Mouse (Mus musculus) intestine, embryonic 16.5 days (tissue): ENCODE measurements around the gene Hoxd9. TPM values are rescaled to one million over a fixed set of nuclear protein-coding genes. Genes with fewer than 3 reads are reported as not detected.

Experiments
- ATAC-seq: fragments of 200-750 bp; cut with Nextera tagmentation; 2 replicates; pipeline ENCODE4 v1.8.0; 2017; ENCODE audit warnings: moderate TSS enrichment, moderate library complexity
- H3K27ac ChIP-seq: fragments of 300-500 bp; sonication (generic); 2 replicates; pipeline ENCODE4 v1.5.1; 2014; ENCODE audit warnings: mild to moderate bottlenecking, low read length
- H3K27me3 ChIP-seq: fragments of 300-500 bp; sonication (generic); replicated peaks from 2 replicates; pipeline ENCODE4 v1.6.1; 2014; ENCODE audit warnings: low read length, control low read depth, mixed read lengths; ENCODE audit not compliant: control insufficient read depth, insufficient read depth
- H3K36me3 ChIP-seq: fragments of 300-500 bp; sonication (generic); 2 replicates; pipeline ENCODE4 v1.6.1; 2014; ENCODE audit warnings: low read length, control low read depth; ENCODE audit not compliant: control insufficient read depth, insufficient read depth
- H3K4me1 ChIP-seq: fragments of 300-500 bp; sonication (generic); 2 replicates; pipeline ENCODE4 v1.6.1; 2014; ENCODE audit warnings: low read length, control low read depth, mixed read lengths; ENCODE audit not compliant: control insufficient read depth, insufficient read depth
- H3K4me2 ChIP-seq: fragments of 300-500 bp; sonication (generic); 2 replicates; pipeline ENCODE4 v1.6.1; 2014; ENCODE audit warnings: low read depth, low read length, control low read depth
- H3K4me3 ChIP-seq: fragments of 300-500 bp; sonication (generic); 2 replicates; pipeline ENCODE4 v1.5.1; 2014; ENCODE audit warnings: mild to moderate bottlenecking, low read length
- H3K9ac ChIP-seq: fragments of 300-500 bp; sonication (generic); 2 replicates; pipeline ENCODE4 v1.6.1; 2014; ENCODE audit warnings: low read depth, low read length
- H3K9me3 ChIP-seq: fragments of 300-500 bp; sonication (generic); 2 replicates; pipeline ENCODE4 v1.6.1; 2016; ENCODE audit warnings: low read length, control low read depth; ENCODE audit not compliant: control insufficient read depth
- WGBS: fragments of 180-500 bp; shearing (Covaris S2); extraction: QIAGEN DNeasy Blood & Tissue Kit; methylation state at CpG from one replicate; pipeline ENCODE4 v1.1.7; 2014; 5-methylcytosine and 5-hydroxymethylcytosine counted together
- polyA plus RNA-seq: library from polyadenylated mRNA; unstranded; fragments of >200 nt; fragmentation: Nextera tagmentation; extraction: Ambion mirVana; gene quantifications from 2 replicates; pipeline ENCODE4 v1.2.1, GENCODE M21; 2015

Hoxd9 gene
- polyA plus RNA-seq, 1 experiment from 2014 or later: 2.5 TPM

GRCm38 (mm10) chr2:74715504-74716241, 18.1 kb downstream of the Hoxd9 start:
- Histone ChIP-seq H3K27ac (no peak overlapping the region), H3K9ac (no peak overlapping the region), H3K9me3 (no peaks in the 10 kb centered on the region), H3K27me3 (peaks cover 28% of the 10 kb centered on the region), H3K4me3 (peak overlapping the region; percentile 29), H3K36me3 (no peaks in the 10 kb centered on the region), H3K4me2 (peak overlapping the region; percentile 56), H3K4me1 (peaks cover 7% of the 10 kb centered on the region; the same call in 1 of the 2 replicates)
- peak; percentile 66 for ATAC-seq
- 3% methylated on average over 26 of the region's 26 CpGs for WGBS

- ATAC-seq: no peak
- H3K4me3 ChIP-seq: no peak overlapping the region
- WGBS: 26% methylated on average over 2 of the region's 2 CpGs
- H3K4me1 ChIP-seq: peaks cover 14% of the 10 kb centered on the region; the same call in 1 of the 2 replicates
- no peak overlapping the region for H3K27ac ChIP-seq
- H3K36me3 ChIP-seq: no peaks in the 10 kb centered on the region
- no peak overlapping the region for H3K4me2 ChIP-seq
- H3K27me3 ChIP-seq: peaks cover 35% of the 10 kb centered on the region
- no peaks in the 10 kb centered on the region for H3K9me3 ChIP-seq
- H3K9ac ChIP-seq: no peak overlapping the region
Measured at GRCm38 (mm10) chr2:74720384-74720783, 22.9 kb downstream of the Hoxd9 start.

- H3K4me2 ChIP-seq: no peak overlapping the region
- peaks cover 39% of the 10 kb centered on the region for H3K27me3 ChIP-seq
- H3K9me3 ChIP-seq: no peaks in the 10 kb centered on the region
- H3K27ac ChIP-seq: peak overlapping the region; percentile 16; the same call in 1 of the 2 replicates
- no peaks in the 10 kb centered on the region for H3K36me3 ChIP-seq
- ATAC-seq: peak; percentile 74
- H3K9ac ChIP-seq: no peak overlapping the region
- H3K4me3 ChIP-seq: no peak overlapping the region
- WGBS: 34% methylated on average over 5 of the region's 5 CpGs
- peaks cover 11% of the 10 kb centered on the region; the same call in 1 of the 2 replicates for H3K4me1 ChIP-seq
Measured at GRCm38 (mm10) chr2:74720955-74721491, 23.5 kb downstream of the Hoxd9 start.

DNA sequence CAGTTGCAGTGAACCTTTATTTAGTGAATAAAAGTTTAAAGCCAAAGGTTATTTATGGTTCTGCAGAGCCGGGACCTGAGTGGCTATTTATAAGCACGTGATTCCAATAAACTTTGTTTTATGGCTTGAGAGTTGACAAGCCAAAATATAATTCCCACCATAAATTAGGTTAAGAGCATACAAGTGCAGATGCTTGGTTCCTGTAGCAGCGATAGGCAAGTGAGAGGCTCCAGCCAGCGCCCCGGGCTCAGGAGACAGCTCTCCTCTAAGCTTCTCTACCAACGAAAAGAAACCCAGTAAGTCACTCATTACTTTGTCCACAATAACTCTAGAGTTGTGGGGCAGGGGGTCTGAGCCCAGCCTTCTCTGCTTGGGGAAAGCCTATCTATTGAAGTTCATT, 24.4 kb downstream of the Hoxd9 start:
- peaks cover 11% of the 10 kb centered on the region; the same call in 1 of the 2 replicates for H3K4me1 ChIP-seq
- H3K9me3 ChIP-seq: no peaks in the 10 kb centered on the region
- ATAC-seq: no peak
- H3K27ac ChIP-seq: no peak overlapping the region
- WGBS: 5% methylated on average over 6 of the region's 6 CpGs
- no peak overlapping the region for H3K9ac ChIP-seq
- H3K4me2 ChIP-seq: 0 out of 2 replicates have a peak overlapping the region, but pooled peaks have one; percentile 2
- H3K36me3 ChIP-seq: no peaks in the 10 kb centered on the region
- peaks cover 44% of the 10 kb centered on the region for H3K27me3 ChIP-seq
- peak overlapping the region; percentile 3; the same call in 1 of the 2 replicates for H3K4me3 ChIP-seq

DNA sequence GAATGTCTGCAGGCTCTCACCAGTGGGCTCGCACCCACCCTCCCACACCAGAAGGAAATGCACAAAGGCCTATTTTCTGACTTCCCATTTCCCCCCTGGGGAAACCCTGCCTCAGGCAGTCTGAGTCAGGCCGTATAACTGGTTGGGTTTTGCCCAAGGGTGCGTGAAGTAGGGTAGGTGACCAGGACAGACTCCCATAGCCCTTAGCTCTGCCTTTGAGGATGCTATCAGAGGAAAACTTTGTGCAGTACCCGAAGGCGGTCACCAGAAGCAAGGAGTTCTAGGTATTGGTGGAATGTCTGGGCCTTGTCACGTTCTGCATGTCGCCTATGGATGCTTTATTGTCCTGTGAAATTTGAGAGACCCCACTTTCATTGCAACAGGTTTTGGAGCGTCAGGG, 25.4 kb downstream of the Hoxd9 start:
- Histone ChIP-seq H3K27me3 (peaks cover 54% of the 10 kb centered on the region), H3K36me3 (no peaks in the 10 kb centered on the region), H3K9me3 (no peaks in the 10 kb centered on the region), H3K27ac (no peak overlapping the region), H3K4me2 (no peak overlapping the region; the same call in 1 of the 2 replicates), H3K4me3 (no peak overlapping the region), H3K9ac (no peak overlapping the region), H3K4me1 (peaks cover 15% of the 10 kb centered on the region; the same call in 1 of the 2 replicates)
- ATAC-seq: no peak
- WGBS: 53% methylated on average over 8 of the region's 8 CpGs

GRCm38 (mm10) chr2:74724244-74725015, 26.9 kb downstream of the Hoxd9 start:
- ATAC-seq: peak; percentile 66
- H3K27me3 ChIP-seq: peaks cover 66% of the 10 kb centered on the region

DNA sequence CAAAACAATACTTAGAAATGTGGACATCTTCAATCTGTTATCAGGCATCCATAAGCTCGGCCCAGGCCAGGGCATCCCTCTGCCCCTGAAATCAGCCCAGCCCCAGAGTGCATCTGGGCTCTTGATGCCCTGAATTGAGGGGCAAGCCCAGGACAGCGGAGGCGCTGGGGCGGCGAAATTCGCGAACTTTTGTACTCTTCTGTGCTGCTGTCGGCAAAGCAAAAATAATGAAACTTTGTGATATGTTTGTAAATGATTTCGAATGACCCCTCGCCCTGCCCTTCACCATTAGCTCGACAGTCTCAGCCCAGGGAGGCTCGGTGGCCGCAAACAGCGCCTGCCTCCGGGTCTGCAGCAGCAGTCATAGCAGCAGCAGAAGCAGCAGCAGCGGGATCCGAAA, 27.6 kb downstream of the Hoxd9 start:
- H3K4me3 ChIP-seq: no peak overlapping the region
- no peaks in the 10 kb centered on the region for H3K9me3 ChIP-seq
- ATAC-seq: no peak
- H3K27ac ChIP-seq: no peak overlapping the region
- peaks cover 63% of the 10 kb centered on the region for H3K27me3 ChIP-seq
- no peak overlapping the region for H3K4me2 ChIP-seq
- 48% methylated on average over 17 of the region's 17 CpGs for WGBS
- peaks cover 15% of the 10 kb centered on the region; the same call in 1 of the 2 replicates for H3K4me1 ChIP-seq
- H3K9ac ChIP-seq: no peak overlapping the region
- H3K36me3 ChIP-seq: no peaks in the 10 kb centered on the region

More at GRCm38 (mm10) chr2:74724244-74725015, 26.9 kb downstream of the Hoxd9 start:
- WGBS: 45% methylated on average over 7 of the region's 7 CpGs
- Histone ChIP-seq H3K4me1 (peaks cover 15% of the 10 kb centered on the region; the same call in 1 of the 2 replicates), H3K36me3 (no peaks in the 10 kb centered on the region), H3K4me3 (no peak overlapping the region), H3K4me2 (no peak overlapping the region), H3K27ac (no peak overlapping the region), H3K9me3 (no peaks in the 10 kb centered on the region), H3K9ac (no peak overlapping the region)

DNA sequence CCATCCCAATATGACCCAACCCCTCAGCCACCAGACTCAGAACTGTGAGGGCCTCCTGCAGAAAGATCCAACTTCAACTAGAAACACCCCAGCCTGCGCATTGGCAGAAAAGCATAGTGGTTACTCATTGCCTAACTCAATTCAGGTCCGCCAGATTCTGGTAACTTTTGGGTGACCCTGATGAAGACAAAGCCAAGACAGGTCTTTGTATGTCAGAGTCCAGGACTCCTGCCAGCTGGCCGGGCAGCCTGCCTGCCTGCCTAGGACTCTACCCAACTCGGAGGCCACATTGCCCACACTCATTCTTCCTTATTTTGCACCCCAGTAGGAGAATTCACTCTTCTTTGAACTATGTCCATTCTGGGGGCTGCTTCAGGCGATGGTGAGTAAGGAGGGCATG, 29.0 kb downstream of the Hoxd9 start, which contains the start of gene Gm28230:
Gene Gm28230 (plus strand): TSS at position 178 of the 400 bp plus-strand sequence.
- no peak for ATAC-seq
- Histone ChIP-seq H3K4me1 (peaks cover 11% of the 10 kb centered on the region; the same call in 1 of the 2 replicates), H3K9ac (peak within 1 kb of the TSS; percentile 56), H3K9me3 (no peaks in the 10 kb centered on the region), H3K27ac (peak within 1 kb of the TSS; percentile 33; the same call in 1 of the 2 replicates), H3K27me3 (peaks cover 68% of the 10 kb centered on the region), H3K4me2 (peak within 1 kb of the TSS; percentile 49), H3K36me3 (no peaks in the 10 kb centered on the region), H3K4me3 (peak within 1 kb of the TSS; percentile 41)
- WGBS: 49% methylated on average over 5 of the region's 5 CpGs
